Mouse (Mus musculus) CH12.LX (cell line): Measurements from ENCODE around the gene B3gnt4. TPM values are rescaled to one million over a fixed set of nuclear protein-coding genes. Genes with fewer than 3 reads are reported as not detected.
"Not testable (repeated sequence)": the region's sequence is repeated elsewhere in the genome, so short reads cannot be mapped to it uniquely, and the experiment has no call there.

Experiments used
- DNase-seq: peaks from one replicate; pipeline ENCODE4 v3.0.0-alpha.2; 2013; ENCODE audit errors: extremely low read depth
- H3K27ac ChIP-seq: 2 replicates; pipeline ENCODE4 v1.5.1; 2012; ENCODE audit warnings: low read depth, mild to moderate bottlenecking, control low read depth, moderate library complexity; ENCODE audit not compliant: insufficient read depth
- H3K27me3 ChIP-seq: replicated peaks from 2 replicates; pipeline ENCODE3; 2012; ENCODE audit warnings: inconsistent platforms
- H3K36me3 ChIP-seq, 2 experiments: replicated peaks in 1 of 2; 2 replicates each; pipeline versions ENCODE3 to v1.6.1; 2012; ENCODE audit warnings: inconsistent platforms in 1 of 2, low read length in 1 of 2, mild to moderate bottlenecking in 1 of 2, mixed read lengths in 1 of 2, moderate library complexity in 1 of 2; ENCODE audit not compliant: control insufficient read depth in 1 of 2, insufficient read depth in 1 of 2
- H3K4me1 ChIP-seq, 2 experiments: 2 replicates each; pipeline ENCODE4 v1.6.1; 2012; ENCODE audit warnings: inconsistent platforms in 1 of 2, moderate library complexity in 1 of 2; ENCODE audit not compliant: insufficient read depth in 2 of 2, control insufficient read depth in 1 of 2
- H3K4me2 ChIP-seq: 2 replicates; pipeline ENCODE4 v1.6.1; 2012; ENCODE audit warnings: low read depth, mild to moderate bottlenecking, control low read depth; ENCODE audit not compliant: poor library complexity, insufficient read depth, severe bottlenecking
- H3K4me3 ChIP-seq, 3 experiments: fragments of 150-350 bp in 1 of 3; sonication (generic) in 1 of 3; replicated peaks in 1 of 3; 2 replicates each; pipeline versions ENCODE3 to v1.5.1; 2011 to 2012; ENCODE audit warnings: low read depth in 2 of 3, low read length in 2 of 3, mild to moderate bottlenecking in 2 of 3, moderate library complexity in 2 of 3, control low read depth in 1 of 3, improper control_type of control experiment in 1 of 3, inconsistent platforms in 1 of 3, mixed read lengths in 1 of 3; ENCODE audit not compliant: poor library complexity in 1 of 3
- H3K79me2 ChIP-seq: replicated peaks from 2 replicates; pipeline ENCODE4 v1.6.1; 2012; ENCODE audit warnings: mild to moderate bottlenecking, moderate library complexity; ENCODE audit not compliant: control insufficient read depth, poor library complexity, insufficient read depth, severe bottlenecking; ENCODE audit errors: extremely low read depth
- H3K9ac ChIP-seq: 2 replicates; pipeline ENCODE4 v1.6.1; 2012; ENCODE audit warnings: low read depth, mild to moderate bottlenecking, control low read depth, moderate library complexity; ENCODE audit not compliant: insufficient read depth
- H3K9me3 ChIP-seq: replicated peaks from 2 replicates; pipeline ENCODE3; 2012; ENCODE audit warnings: low read length, inconsistent platforms, mixed read lengths
- CHD1 ChIP-seq: IDR thresholded peaks from 2 replicates; pipeline ENCODE4 v1.6.1; 2012; ENCODE audit warnings: low read depth, low read length, improper control_type of control experiment, inconsistent platforms
- CTCF ChIP-seq, 2 experiments: IDR thresholded peaks in 1 of 2; conservative IDR thresholded peaks in 1 of 2; 2 replicates each; pipeline ENCODE4 v1.5.1; 2011 to 2012; ENCODE audit warnings: low read depth in 2 of 2, low read length in 2 of 2, improper control_type of control experiment in 1 of 2, inconsistent platforms in 1 of 2, mild to moderate bottlenecking in 1 of 2, moderate library complexity in 1 of 2
- EP300 ChIP-seq: IDR thresholded peaks from 2 replicates; pipeline ENCODE4 v1.6.1; 2011; ENCODE audit warnings: low read length, improper control_type of control experiment
- GABPA ChIP-seq: IDR thresholded peaks from 2 replicates; pipeline ENCODE4 v1.6.1; 2012; ENCODE audit warnings: low read depth, low read length, improper control_type of control experiment, inconsistent platforms; ENCODE audit not compliant: insufficient replicate concordance
- HCFC1 ChIP-seq: IDR thresholded peaks from 2 replicates; pipeline ENCODE4 v1.6.1; 2012; ENCODE audit warnings: low read depth, mild to moderate bottlenecking, inconsistent platforms, low read length, improper control_type of control experiment
- IRF4 ChIP-seq: IDR thresholded peaks from 2 replicates; pipeline ENCODE4 v1.6.1; 2014; ENCODE audit warnings: low read depth, mild to moderate bottlenecking, inconsistent platforms, low read length, improper control_type of control experiment
- JUN ChIP-seq: IDR thresholded peaks from 2 replicates; pipeline ENCODE4 v1.6.1; 2011; ENCODE audit warnings: low read depth, mild to moderate bottlenecking, low read length, improper control_type of control experiment, moderate library complexity; ENCODE audit not compliant: insufficient read depth
- JUND ChIP-seq: conservative IDR thresholded peaks from 2 replicates; pipeline ENCODE4 v1.6.1; 2011; ENCODE audit warnings: low read depth, low read length, improper control_type of control experiment
- MAFK ChIP-seq: IDR thresholded peaks from 2 replicates; pipeline ENCODE4 v1.6.1; 2011; ENCODE audit warnings: low read length, improper control_type of control experiment; ENCODE audit not compliant: insufficient replicate concordance
- MAX ChIP-seq: IDR thresholded peaks from 2 replicates; pipeline ENCODE4 v1.6.1; 2011; ENCODE audit warnings: low read length, improper control_type of control experiment
- MAZ ChIP-seq: IDR thresholded peaks from 2 replicates; pipeline ENCODE4 v1.6.1; 2012; ENCODE audit warnings: low read depth, mild to moderate bottlenecking, inconsistent platforms, low read length, improper control_type of control experiment, moderate library complexity
- NELFE ChIP-seq: IDR thresholded peaks from 2 replicates; pipeline ENCODE4 v1.6.1; 2011; ENCODE audit warnings: low read depth, low read length, improper control_type of control experiment
- POLR2AphosphoS2 ChIP-seq: IDR thresholded peaks from 2 replicates; pipeline ENCODE4 v1.6.1; 2011; ENCODE audit warnings: low read depth, low read length, improper control_type of control experiment
- SIN3A ChIP-seq: IDR thresholded peaks from 2 replicates; pipeline ENCODE4 v1.6.1; 2012; ENCODE audit warnings: low read length, improper control_type of control experiment, inconsistent platforms
- SMC3 ChIP-seq: IDR thresholded peaks from 2 replicates; pipeline ENCODE4 v1.6.1; 2011; ENCODE audit warnings: low read depth, low read length, improper control_type of control experiment
- TCF12 ChIP-seq: IDR thresholded peaks from 2 replicates; pipeline ENCODE4 v1.6.1; 2014; ENCODE audit warnings: low read depth, mild to moderate bottlenecking, inconsistent platforms, low read length, improper control_type of control experiment
- UBTF ChIP-seq: IDR thresholded peaks from 2 replicates; pipeline ENCODE4 v1.6.1; 2012; ENCODE audit warnings: low read depth, mild to moderate bottlenecking, inconsistent platforms, low read length, improper control_type of control experiment, moderate library complexity
- USF1 ChIP-seq: IDR thresholded peaks from 2 replicates; pipeline ENCODE4 v1.6.1; 2014; ENCODE audit warnings: low read depth, mild to moderate bottlenecking, inconsistent platforms, low read length, improper control_type of control experiment
- ZMIZ1 ChIP-seq: IDR thresholded peaks from 2 replicates; pipeline ENCODE4 v1.6.1; 2012; ENCODE audit warnings: low read depth, mild to moderate bottlenecking, inconsistent platforms, low read length, improper control_type of control experiment
- ZNF384 ChIP-seq: IDR thresholded peaks from 2 replicates; pipeline ENCODE4 v1.6.1; 2012; ENCODE audit warnings: low read depth, low read length, improper control_type of control experiment, inconsistent platforms
- dilution Hi-C: fragments of 300-500 bp; cut with MboI; formaldehyde crosslinking; loops from 2 replicates; pipeline ENCODE4 v1.14.3; 2020; ENCODE audit warnings: low sequenced_read_pairs; ENCODE audit not compliant: extremely low pct_unique_long_range_greater_than_20kb, extremely low pct_ligation_motif_present
- in situ Hi-C: fragments of 300-500 bp; cut with MboI; formaldehyde crosslinking; loops from 3 replicates; pipeline ENCODE4 v1.14.3; 2019; ENCODE audit warnings: low sequenced_read_pairs, low pct_ligation_motif_present, low pct_unique_long_range_greater_than_20kb, mixed read lengths
- polyA plus RNA-seq: library from polyadenylated mRNA; unstranded; fragments of >175 nt; gene quantifications from 2 replicates; pipeline ENCODE4 v1.2.1, GENCODE M21; 2012; ENCODE audit warnings: low read depth; ENCODE audit not compliant: insufficient read length
- total RNA-seq, 2 experiments: library from RNA; depleted of rRNA; stranded (reverse); fragments of 300-350 nt in 1 of 2; fragments of >200 nt in 1 of 2; gene quantifications; 2 replicates each; pipeline ENCODE4 v1.2.3; 2012 to 2014

B3gnt4 gene
- total and polyA plus RNA-seq, 3 experiments: 0.30 TPM; not detected in 2

DNA sequence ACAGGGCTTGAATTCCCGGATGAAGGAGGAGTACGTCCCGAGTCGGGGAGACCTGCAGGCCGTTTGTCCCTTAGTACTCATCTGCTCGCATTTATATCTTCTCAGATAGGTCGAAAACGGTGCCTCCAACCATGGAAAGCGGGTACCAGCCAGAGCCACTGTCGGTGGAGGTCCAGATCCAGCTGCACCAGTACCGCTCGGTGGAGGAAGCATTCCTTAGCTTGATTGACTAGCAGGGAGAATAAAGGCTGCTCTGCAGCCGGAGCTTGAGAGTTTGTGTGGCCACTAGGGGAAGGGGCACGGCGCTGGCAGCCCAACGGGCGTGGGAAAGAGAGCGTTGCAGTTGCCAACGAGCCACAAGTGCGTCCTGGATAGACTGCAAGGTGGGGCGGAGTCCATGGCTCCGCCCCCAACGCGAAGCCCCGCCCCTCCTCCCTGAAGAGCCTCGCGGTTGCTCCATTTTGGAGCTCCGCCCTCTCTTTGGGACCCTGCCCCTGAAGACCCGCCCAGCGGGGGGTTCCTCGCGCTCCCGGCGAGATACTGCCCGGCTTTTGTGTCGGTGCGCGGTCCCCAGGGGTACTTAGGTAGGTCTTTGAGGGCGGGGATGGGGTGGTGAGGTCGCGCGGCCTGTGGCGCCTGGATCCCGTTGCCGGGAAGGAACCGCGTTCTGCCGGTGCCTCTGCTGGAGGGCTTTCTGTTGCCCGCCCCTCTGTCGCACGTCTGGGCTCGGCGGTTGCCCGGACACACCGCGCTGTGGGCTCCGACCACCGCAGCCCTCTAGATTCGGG lies 2.1 kb upstream of the B3gnt4 start:
- Histone ChIP-seq H3K27me3 (peaks cover 22% of the 10 kb centered on the region), H3K9ac (peak overlapping the region; percentile 19; the same call in 1 of the 2 replicates), H3K9me3 (no peaks in the 10 kb centered on the region), H3K79me2 (no peaks in the 10 kb centered on the region), H3K4me3 (peak overlapping the region; percentile 25 to 55 (median 37)), H3K4me1 (0 out of 4 replicates have a peak, but pooled peaks cover 0 to 6% of the 10 kb centered on the region in 2 experiments), H3K4me2 (peak overlapping the region; percentile 77), H3K36me3 (peaks cover 19 to 34% of the 10 kb centered on the region in 2 experiments), H3K27ac (no peak overlapping the region)
- dilution Hi-C loops (no loop called here), in situ Hi-C loops (no loop called here)
- DNase-seq: peak; percentile 71
- no peak for TF ChIP-seq MAZ
- TF ChIP-seq IRF4: no peak
- no peak for TF ChIP-seq NELFE
- TF ChIP-seq JUN: no peak
- no peak for TF ChIP-seq TCF12
- no peak for TF ChIP-seq SMC3
- TF ChIP-seq JUND: no peak
- TF ChIP-seq GABPA: no peak
- no peak for TF ChIP-seq MAX
- no peak for TF ChIP-seq UBTF

DNA sequence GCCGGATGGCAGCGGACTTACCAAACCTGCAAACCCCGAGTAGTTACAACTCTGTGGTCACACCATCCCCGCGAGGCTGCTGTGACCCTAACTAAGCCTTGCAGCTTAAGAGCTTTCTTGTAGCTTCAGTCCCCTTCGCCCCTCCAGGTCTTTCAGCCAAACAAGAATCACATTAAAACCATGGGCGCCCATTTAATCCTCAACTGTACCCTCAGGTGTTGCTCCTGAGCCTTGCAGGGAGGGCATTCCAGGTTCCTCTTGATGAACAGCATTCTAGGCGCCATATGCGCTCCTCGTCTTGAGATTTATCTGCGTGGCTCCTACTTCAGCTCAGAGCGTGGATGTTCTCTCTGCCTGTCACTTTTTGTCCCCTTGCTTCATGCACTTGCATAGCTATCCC lies 1.3 kb upstream of the B3gnt4 start:
- peaks cover 19 to 40% of the 10 kb centered on the region in 2 experiments for H3K36me3 ChIP-seq
- TF ChIP-seq SIN3A (no peak), JUN (no peak), HCFC1 (no peak), GABPA (no peak), MAFK (no peak), ZMIZ1 (no peak), CHD1 (no peak), IRF4 (no peak), ZNF384 (no peak), POLR2AphosphoS2 (no peak), CTCF (conservative IDR thresholded peaks at IDR 0.05 in 1 of 2, IDR thresholded peaks at IDR 0.05 in 1 of 2; ENCODE audit: low read depth in 2 of 2, low read length in 2 of 2) (no peak), TCF12 (no peak), NELFE (no peak), EP300 (no peak), JUND (no peak), USF1 (no peak)
- H3K4me3 ChIP-seq: no peak overlapping the region
- in situ Hi-C loops: no loop called here
- no peaks in the 10 kb centered on the region for H3K79me2 ChIP-seq
- no peak overlapping the region for H3K27ac ChIP-seq
- dilution Hi-C loops: no loop called here
- peak overlapping the region; percentile 77; the same call in 1 of the 2 replicates for H3K4me2 ChIP-seq
- H3K9ac ChIP-seq: no peak overlapping the region
- 0 out of 4 replicates have a peak, but pooled peaks cover 0 to 6% of the 10 kb centered on the region in 2 experiments for H3K4me1 ChIP-seq
- peaks cover 18% of the 10 kb centered on the region for H3K27me3 ChIP-seq
- no peak for DNase-seq
- no peaks in the 10 kb centered on the region for H3K9me3 ChIP-seq

DNA sequence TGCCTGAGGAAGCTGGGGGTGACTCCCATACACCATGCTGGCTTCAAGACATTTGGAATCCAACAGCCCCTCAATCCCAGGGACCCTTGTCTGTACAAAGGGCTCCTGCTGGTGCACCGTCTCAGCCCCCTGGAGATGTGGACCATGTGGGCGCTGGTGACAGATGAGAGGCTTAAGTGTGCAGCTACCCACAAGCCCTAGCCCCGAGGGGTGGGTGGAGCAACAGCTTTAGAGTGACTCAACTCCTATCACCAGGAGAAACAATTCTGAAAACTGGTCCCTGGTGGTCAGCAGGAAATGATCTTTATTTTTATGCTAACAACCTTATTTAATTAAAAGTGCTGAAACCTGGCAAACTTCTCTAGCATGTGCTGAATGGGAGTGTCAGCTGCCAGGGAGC lies 1.2 kb downstream of the B3gnt4 start:
- H3K9ac ChIP-seq, H3K4me1 ChIP-seq, H3K4me2 ChIP-seq, H3K27ac ChIP-seq, H3K9me3 ChIP-seq, in situ Hi-C loops, DNase-seq, dilution Hi-C loops, H3K27me3 ChIP-seq, H3K79me2 ChIP-seq, H3K4me3 ChIP-seq: not testable (repeated sequence)
- peaks cover 25 to 65% of the 10 kb centered on the region in 2 experiments for H3K36me3 ChIP-seq
